Mouse (Mus musculus) lung, adult 10 weeks (tissue): ENCODE results near the gene Zfp146. TPM values are rescaled to one million over a fixed set of nuclear protein-coding genes. Genes with fewer than 3 reads are reported as not detected.

ENCODE experiments used
- polyA plus RNA-seq: library from polyadenylated mRNA; stranded (reverse); fragments of 350-450 nt; fragmentation: Illumina TruSeq; extraction: RNeasy Lipid Tissue Mini Kit (QIAGEN cat#74804); gene quantifications from one replicate; pipeline ENCODE4 v1.2.3, GENCODE M21; 2014; ENCODE audit warnings: low read depth, low replicate concordance; ENCODE audit not compliant: insufficient read depth

The Zfp146 gene
- polyA plus RNA-seq: 21.5 TPM

DNA sequence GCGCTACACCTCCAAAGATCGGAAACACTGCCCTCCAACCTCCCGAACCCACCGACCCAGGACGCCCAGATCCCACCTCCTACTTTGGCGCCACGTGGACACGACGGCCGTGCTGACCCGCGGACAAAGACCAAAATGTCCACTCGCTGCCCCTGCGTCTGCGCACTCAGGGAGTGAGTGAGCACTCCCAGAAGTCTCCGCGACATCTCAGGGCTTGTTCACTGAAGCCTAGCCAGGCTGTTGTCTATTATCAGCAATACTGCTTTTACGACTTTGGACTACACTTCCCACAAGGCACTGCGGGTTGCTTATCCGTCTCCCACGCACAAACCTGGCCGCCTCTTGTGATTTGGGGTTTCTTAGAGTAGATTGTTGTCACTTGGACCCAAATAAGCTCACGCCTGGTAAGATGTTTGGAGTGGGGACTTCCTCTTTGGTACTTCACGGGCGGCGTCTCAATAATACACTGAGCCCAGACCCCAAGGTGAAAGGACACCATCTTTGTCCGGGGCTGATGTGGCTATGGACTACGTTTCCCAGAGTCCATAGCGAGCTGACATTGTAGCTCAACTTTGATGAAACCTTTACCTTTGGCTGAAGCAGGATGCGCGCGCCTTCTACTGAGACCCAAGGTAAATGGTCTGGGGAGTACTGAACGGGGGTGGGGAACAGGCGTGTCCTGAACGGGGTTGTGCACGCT lies at the start of gene Zfp146:
Zfp146 (minus strand) TSS at position 168 of the 700 bp plus-strand sequence.

GRCm38 (mm10) chr7:30198481-30198971 lies 29.0 kb upstream of the Zfp146 start, which contains the start of gene Capns1:
Gene Capns1, minus strand, starts transcription at chr7:30198811.

DNA sequence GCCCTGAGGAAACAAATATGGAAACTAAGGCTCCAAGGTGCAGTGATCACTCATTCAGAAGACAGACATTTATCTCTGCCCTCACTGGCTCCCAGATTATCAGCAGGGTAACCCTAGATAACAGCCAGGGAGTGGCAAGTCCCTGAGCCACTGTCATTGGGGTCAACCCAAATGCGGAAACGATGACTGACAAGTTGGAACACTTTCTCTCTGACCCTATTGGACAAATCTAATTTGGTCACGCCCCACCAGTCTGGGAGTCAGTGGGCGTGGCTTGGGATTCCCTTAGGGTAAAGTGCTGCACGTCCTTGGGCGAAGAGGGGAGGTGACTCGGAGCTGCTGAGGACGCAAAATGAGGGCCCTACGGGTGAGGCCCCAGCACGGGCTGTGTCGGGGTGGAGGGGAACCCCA lies 14.3 kb upstream of the Zfp146 start, which contains the start of gene Cox7a1:
Cox7a1 (plus strand) TSS at position 266 of the 411 bp plus-strand sequence.

DNA sequence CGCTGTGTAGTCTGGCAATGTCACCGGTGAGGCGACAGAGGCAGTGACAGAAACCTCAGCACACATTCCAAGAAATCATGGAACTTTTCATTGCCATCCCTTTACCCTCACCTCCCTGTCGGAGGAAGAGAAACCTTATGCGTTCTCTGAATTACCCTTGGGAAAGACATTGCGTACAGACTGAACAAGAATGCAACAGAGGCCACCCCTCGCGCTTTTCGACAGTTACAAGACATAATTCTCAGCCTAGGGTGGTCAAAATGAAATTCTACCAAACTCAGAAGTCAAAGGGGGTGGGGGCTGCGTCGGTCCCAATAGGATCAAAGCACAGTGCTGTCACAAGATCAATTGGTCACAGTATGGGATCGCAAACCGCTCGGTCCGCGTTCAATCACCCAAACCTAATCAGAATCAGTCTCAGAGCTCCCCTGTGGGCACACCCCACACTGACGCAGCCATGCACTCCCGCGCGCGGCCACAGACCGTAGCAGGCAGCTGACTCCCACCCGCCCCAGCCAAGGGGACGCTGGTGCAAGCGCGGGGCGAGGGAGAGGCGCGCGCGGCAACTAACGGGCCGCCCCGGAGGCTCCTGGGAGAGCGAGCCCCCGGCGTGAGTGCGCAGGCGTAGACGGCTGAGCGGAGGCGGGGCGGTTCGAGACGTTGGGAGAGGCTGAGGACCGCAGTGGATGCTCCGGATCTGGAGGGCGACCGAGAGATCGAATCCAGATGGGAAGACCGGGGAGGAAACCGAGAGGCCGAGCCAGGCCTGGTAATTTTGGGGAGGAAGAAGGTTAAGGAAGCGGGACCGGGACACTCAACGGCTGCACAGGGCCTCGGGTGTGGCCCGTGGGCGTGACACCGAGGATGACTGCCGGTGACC lies 48.0 kb downstream of the Zfp146 start, which contains the start of gene Zfp382:
Zfp382 (plus strand) TSS at position 635 of the 880 bp plus-strand sequence.

Other genes starting within 250 kb of the Zfp146 start
- 4.0 TPM for gene Zfp74, start 215.7 kb downstream of the Zfp146 start, polyA plus RNA-seq
- gene Zfp568, start 185.8 kb downstream of the Zfp146 start, polyA plus RNA-seq: 2.4 TPM
- gene Zfp14, start 118.4 kb downstream of the Zfp146 start, polyA plus RNA-seq: 2.8 TPM
- gene Zfp82, start 96.8 kb downstream of the Zfp146 start, polyA plus RNA-seq: 3.7 TPM
- gene Gm26920, start 79.3 kb downstream of the Zfp146 start, polyA plus RNA-seq: not detected
- 3.7 TPM for gene Zfp566, start 79.2 kb downstream of the Zfp146 start, polyA plus RNA-seq
- 34.1 TPM for gene Zfp260, start 75.0 kb downstream of the Zfp146 start, polyA plus RNA-seq
- gene Zfp382, start 47.8 kb downstream of the Zfp146 start, polyA plus RNA-seq: 0.50 TPM
- 91.7 TPM for gene Cox7a1, start 14.4 kb upstream of the Zfp146 start, polyA plus RNA-seq
- gene Capns1, start 29.1 kb upstream of the Zfp146 start, polyA plus RNA-seq: 301 TPM
- 84.4 TPM for gene Polr2i, start 62.2 kb upstream of the Zfp146 start, polyA plus RNA-seq
- 83.5 TPM for gene Tbcb, start 62.5 kb upstream of the Zfp146 start, polyA plus RNA-seq
- gene Ovol3, start 66.0 kb upstream of the Zfp146 start, polyA plus RNA-seq: not detected
- not detected for gene Thap8, start 110.3 kb upstream of the Zfp146 start, polyA plus RNA-seq
- 3.4 TPM for gene Wdr62, start 110.7 kb upstream of the Zfp146 start, polyA plus RNA-seq
- gene Clip3, start 122.0 kb upstream of the Zfp146 start, polyA plus RNA-seq: 3.7 TPM
- gene Alkbh6, start 139.0 kb upstream of the Zfp146 start, polyA plus RNA-seq: 44.8 TPM
- 3.2 TPM for gene Syne4, start 145.1 kb upstream of the Zfp146 start, polyA plus RNA-seq
- gene E130208F15Rik, start 152.0 kb upstream of the Zfp146 start, polyA plus RNA-seq: 0.27 TPM
- 9.9 TPM for gene Sdhaf1, start 154.1 kb upstream of the Zfp146 start, polyA plus RNA-seq
- 2.7 TPM for gene Lrfn3, start 193.0 kb upstream of the Zfp146 start, polyA plus RNA-seq
- 345 TPM for gene Tyrobp, start 244.0 kb upstream of the Zfp146 start, polyA plus RNA-seq